Mouse (Mus musculus) heart, embryonic 12.5 days (tissue): ENCODE data around the gene Baiap2. TPM values are rescaled to one million over a fixed set of nuclear protein-coding genes. Genes with fewer than 3 reads are reported as not detected.

Source experiments
- ATAC-seq: fragments of 200-750 bp; cut with Nextera tagmentation; 2 replicates; pipeline ENCODE4 v1.8.0; 2017; ENCODE audit warnings: moderate TSS enrichment, moderate library complexity; ENCODE audit not compliant: insufficient number of reproducible peaks, low FRiP score
- H3K27ac ChIP-seq: fragments of 300-500 bp; sonication (generic); 2 replicates; pipeline ENCODE4 v1.5.1; 2016; ENCODE audit warnings: mild to moderate bottlenecking, moderate library complexity; ENCODE audit not compliant: poor library complexity, severe bottlenecking
- H3K27me3 ChIP-seq: fragments of 300-500 bp; sonication (generic); replicated peaks from 2 replicates; pipeline ENCODE4 v1.6.1; 2016; ENCODE audit warnings: mild to moderate bottlenecking, moderate library complexity
- H3K36me3 ChIP-seq: fragments of 300-500 bp; sonication (generic); 2 replicates; pipeline ENCODE4 v1.6.1; 2016; ENCODE audit warnings: mild to moderate bottlenecking, moderate library complexity
- H3K4me1 ChIP-seq: fragments of 300-500 bp; sonication (generic); replicated peaks from 2 replicates; pipeline ENCODE4 v1.6.1; 2016; ENCODE audit warnings: mild to moderate bottlenecking
- H3K4me2 ChIP-seq: fragments of 300-500 bp; sonication (generic); 2 replicates; pipeline ENCODE4 v1.6.1; 2016; ENCODE audit warnings: mild to moderate bottlenecking, moderate library complexity
- H3K4me3 ChIP-seq: fragments of 300-500 bp; sonication (generic); 2 replicates; pipeline ENCODE4 v1.5.1; 2016; ENCODE audit warnings: mild to moderate bottlenecking
- H3K9ac ChIP-seq: fragments of 300-500 bp; sonication (generic); 2 replicates; pipeline ENCODE4 v1.6.1; 2016; ENCODE audit warnings: mild to moderate bottlenecking, moderate library complexity
- H3K9me3 ChIP-seq: fragments of 300-500 bp; sonication (generic); replicated peaks from 2 replicates; pipeline ENCODE4 v1.6.1; 2016; ENCODE audit warnings: mild to moderate bottlenecking, moderate library complexity
- WGBS: fragments of 180-500 bp; shearing (Covaris S2); methylation state at CpG from one replicate; pipeline ENCODE4 v1.1.7; 2016; 5-methylcytosine and 5-hydroxymethylcytosine counted together
- polyA plus RNA-seq: library from polyadenylated mRNA; unstranded; fragments of >200 nt; fragmentation: Nextera tagmentation; extraction: Ambion mirVana; gene quantifications from 2 replicates; pipeline ENCODE4 v1.2.1, GENCODE M21; 2016

The Baiap2 gene
- polyA plus RNA-seq, 1 experiment from 2014 or later: 15.6 TPM

GRCm38 (mm10) chr11:119960671-119961070 is 18.1 kb downstream of the Baiap2 start:
- Histone ChIP-seq H3K27ac (no peak overlapping the region), H3K27me3 (no peaks in the 10 kb centered on the region), H3K4me1 (peaks cover 48% of the 10 kb centered on the region), H3K4me2 (no peak overlapping the region), H3K4me3 (no peak overlapping the region), H3K9ac (no peak overlapping the region), H3K9me3 (no peaks in the 10 kb centered on the region), H3K36me3 (peaks cover 22% of the 10 kb centered on the region)
- no peak for ATAC-seq
- 82% methylated on average over 6 of the region's 6 CpGs for WGBS

- ATAC-seq: no peak
- H3K9me3 ChIP-seq: no peaks in the 10 kb centered on the region
- H3K4me1 ChIP-seq: peaks cover 44% of the 10 kb centered on the region
- H3K36me3 ChIP-seq: peaks cover 22% of the 10 kb centered on the region
- no peak overlapping the region for H3K4me3 ChIP-seq
- no peaks in the 10 kb centered on the region for H3K27me3 ChIP-seq
- WGBS: 80% methylated on average over 3 of the region's 3 CpGs
- no peak overlapping the region for H3K9ac ChIP-seq
- H3K4me2 ChIP-seq: no peak overlapping the region
- no peak overlapping the region for H3K27ac ChIP-seq
These were observed 18.9 kb downstream of the Baiap2 start for GRCm38 (mm10) chr11:119961511-119961910.

GRCm38 (mm10) chr11:119965053-119965452 is 22.5 kb downstream of the Baiap2 start:
- H3K27me3 ChIP-seq: no peaks in the 10 kb centered on the region
- H3K4me2 ChIP-seq: no peak overlapping the region
- no peak for ATAC-seq
- no peak overlapping the region for H3K4me3 ChIP-seq
- H3K4me1 ChIP-seq: peaks cover 11% of the 10 kb centered on the region; the same call in 1 of the 2 replicates
- H3K27ac ChIP-seq: no peak overlapping the region
- no peaks in the 10 kb centered on the region for H3K9me3 ChIP-seq
- peaks cover 18% of the 10 kb centered on the region for H3K36me3 ChIP-seq
- no peak overlapping the region for H3K9ac ChIP-seq
- WGBS: 33% methylated on average over 9 of the region's 9 CpGs

- ATAC-seq: no peak
- WGBS: 76% methylated on average over 6 of the region's 6 CpGs
- H3K4me3 ChIP-seq: no peak overlapping the region
- no peak overlapping the region for H3K27ac ChIP-seq
- H3K9ac ChIP-seq: no peak overlapping the region
- H3K4me2 ChIP-seq: no peak overlapping the region
- no peaks in the 10 kb centered on the region for H3K27me3 ChIP-seq
- 0 out of 2 replicates have a peak, but pooled peaks cover 11% of the 10 kb centered on the region for H3K4me1 ChIP-seq
- H3K9me3 ChIP-seq: no peaks in the 10 kb centered on the region
- H3K36me3 ChIP-seq: peaks cover 16% of the 10 kb centered on the region
These were observed 23.7 kb downstream of the Baiap2 start for GRCm38 (mm10) chr11:119966294-119966693.

GRCm38 (mm10) chr11:119967401-119967800 is 24.8 kb downstream of the Baiap2 start:
- Histone ChIP-seq H3K9ac (no peak overlapping the region), H3K36me3 (peaks cover 22% of the 10 kb centered on the region), H3K4me1 (0 out of 2 replicates have a peak, but pooled peaks cover 11% of the 10 kb centered on the region), H3K9me3 (no peaks in the 10 kb centered on the region), H3K4me3 (no peak overlapping the region), H3K4me2 (no peak overlapping the region), H3K27me3 (no peaks in the 10 kb centered on the region), H3K27ac (no peak overlapping the region)
- WGBS: 71% methylated on average over 8 of the region's 8 CpGs
- no peak for ATAC-seq

- ATAC-seq: no peak
- Histone ChIP-seq H3K4me3 (no peak overlapping the region), H3K27ac (no peak overlapping the region), H3K4me1 (0 out of 2 replicates have a peak, but pooled peaks cover 11% of the 10 kb centered on the region), H3K4me2 (no peak overlapping the region), H3K36me3 (peaks cover 24% of the 10 kb centered on the region), H3K27me3 (no peaks in the 10 kb centered on the region), H3K9me3 (no peaks in the 10 kb centered on the region), H3K9ac (no peak overlapping the region)
- 94% methylated on average over 2 of the region's 2 CpGs for WGBS
These were observed 25.3 kb downstream of the Baiap2 start for GRCm38 (mm10) chr11:119967892-119968291.

GRCm38 (mm10) chr11:119970021-119970851 is 27.7 kb downstream of the Baiap2 start:
- no peaks in the 10 kb centered on the region; the same call in 1 of the 2 replicates for H3K9me3 ChIP-seq
- H3K27me3 ChIP-seq: no peaks in the 10 kb centered on the region
- no peak overlapping the region for H3K4me2 ChIP-seq
- peaks cover 25% of the 10 kb centered on the region for H3K36me3 ChIP-seq
- H3K27ac ChIP-seq: no peak overlapping the region
- 70% methylated on average over 12 of the region's 12 CpGs for WGBS
- H3K4me1 ChIP-seq: 0 out of 2 replicates have a peak, but pooled peaks cover 6% of the 10 kb centered on the region
- no peak overlapping the region for H3K4me3 ChIP-seq
- ATAC-seq: no peak
- H3K9ac ChIP-seq: no peak overlapping the region

- peaks cover 28% of the 10 kb centered on the region for H3K36me3 ChIP-seq
- WGBS: 72% methylated on average over 4 of the region's 4 CpGs
- no peak overlapping the region for H3K9ac ChIP-seq
- no peak overlapping the region for H3K4me3 ChIP-seq
- no peak overlapping the region for H3K27ac ChIP-seq
- H3K4me2 ChIP-seq: no peak overlapping the region
- no peaks in the 10 kb centered on the region; the same call in 1 of the 2 replicates for H3K9me3 ChIP-seq
- H3K27me3 ChIP-seq: no peaks in the 10 kb centered on the region
- ATAC-seq: no peak
- no peaks in the 10 kb centered on the region for H3K4me1 ChIP-seq
These were observed 31.2 kb downstream of the Baiap2 start for GRCm38 (mm10) chr11:119973789-119974188.

- ATAC-seq: no peak
- Histone ChIP-seq H3K9ac (no peak overlapping the region), H3K27ac (no peak overlapping the region), H3K9me3 (no peaks in the 10 kb centered on the region; the same call in 1 of the 2 replicates), H3K4me3 (no peak overlapping the region), H3K27me3 (no peaks in the 10 kb centered on the region), H3K36me3 (peaks cover 28% of the 10 kb centered on the region), H3K4me1 (no peaks in the 10 kb centered on the region), H3K4me2 (no peak overlapping the region)
- 72% methylated on average over 8 of the region's 8 CpGs for WGBS
These were observed 33.4 kb downstream of the Baiap2 start for GRCm38 (mm10) chr11:119975739-119976501.

- H3K4me3 ChIP-seq: no peak overlapping the region
- H3K4me2 ChIP-seq: no peak overlapping the region
- H3K27me3 ChIP-seq: no peaks in the 10 kb centered on the region
- peaks cover 27% of the 10 kb centered on the region for H3K36me3 ChIP-seq
- H3K9me3 ChIP-seq: no peaks in the 10 kb centered on the region; the same call in 1 of the 2 replicates
- H3K9ac ChIP-seq: no peak overlapping the region
- no peak for ATAC-seq
- WGBS: 87% methylated on average over 4 of the region's 4 CpGs
- H3K4me1 ChIP-seq: peaks cover 11% of the 10 kb centered on the region
- H3K27ac ChIP-seq: no peak overlapping the region
These were observed 36.1 kb downstream of the Baiap2 start for GRCm38 (mm10) chr11:119978701-119979100.
